Mouse (Mus musculus) gastrocnemius, postnatal 14 days (tissue): ENCODE results near the gene Slc35e1. TPM values are rescaled to one million over a fixed set of nuclear protein-coding genes. Genes with fewer than 3 reads are reported as not detected.

Experiments
- DNase-seq: peaks from one replicate; pipeline ENCODE4 v3.0.0; 2021; ENCODE audit warnings: mixed read lengths
- intact Hi-C: fragments of 180-260 bp; cut with DNase I; formaldehyde crosslinking; loops from one replicate; pipeline ENCODE4 v1.15.1; 2025; ENCODE audit warnings: low total_unique reads
- total RNA-seq, 2 experiments: library from RNA; stranded (reverse); gene quantifications; 2 replicates each; pipeline ENCODE4 v1.2.3; 2021

Slc35e1 gene
- total RNA-seq, 2 experiments from 2014 or later = 25.9 to 26.8 TPM

- intact Hi-C loops = loop anchor here (10.0 kb wide), 1 partner anchor 52 kb away; the partner anchor contains the start of gene Med26
- DNase-seq = peak; percentile 100
Observed at GRCm38 (mm10) chr8:72492622-72493081, 238 bp upstream of the Slc35e1 start.

- intact Hi-C loops = loop anchor here (10.0 kb wide), 1 partner anchor 54 kb away; the partner anchor contains the start of gene Med26
- DNase-seq = no peak
Observed at GRCm38 (mm10) chr8:72491017-72491416, 1.4 kb downstream of the Slc35e1 start.

- intact Hi-C loops = no loop called here
- DNase-seq = no peak
Observed at GRCm38 (mm10) chr8:72487014-72487413, 5.4 kb downstream of the Slc35e1 start.

- peak; percentile 42 for DNase-seq
- intact Hi-C loops = no loop called here
Observed at GRCm38 (mm10) chr8:72485456-72486199, 6.8 kb downstream of the Slc35e1 start.

GRCm38 (mm10) chr8:72474826-72475546 is 17.4 kb downstream of the Slc35e1 start, which contains the start of gene Cherp:
Gene Cherp, minus strand, starts transcription at chr8:72475226.
- intact Hi-C loops = no loop called here
- peak; percentile 97 for DNase-seq

- intact Hi-C loops = no loop called here
- no peak for DNase-seq
Observed at GRCm38 (mm10) chr8:72470684-72471083, 21.7 kb downstream of the Slc35e1 start.

- intact Hi-C loops = no loop called here
- no peak for DNase-seq
Observed at GRCm38 (mm10) chr8:72469984-72470383, 22.4 kb downstream of the Slc35e1 start.

- no peak for DNase-seq
- intact Hi-C loops = no loop called here
Observed at GRCm38 (mm10) chr8:72469243-72469642, 23.2 kb downstream of the Slc35e1 start.

- no peak for DNase-seq
- intact Hi-C loops = no loop called here
Observed at GRCm38 (mm10) chr8:72464211-72464610, 28.2 kb downstream of the Slc35e1 start.

- no peak for DNase-seq
- intact Hi-C loops = no loop called here
Observed at GRCm38 (mm10) chr8:72459881-72460533, 32.4 kb downstream of the Slc35e1 start.

- intact Hi-C loops = no loop called here
- no peak for DNase-seq
Observed at GRCm38 (mm10) chr8:72458457-72458856, 34.0 kb downstream of the Slc35e1 start.

GRCm38 (mm10) chr8:72457806-72458205 is 34.6 kb downstream of the Slc35e1 start:
- DNase-seq = no peak
- intact Hi-C loops = no loop called here

GRCm38 (mm10) chr8:72455317-72455716 is 37.1 kb downstream of the Slc35e1 start:
- DNase-seq = no peak
- intact Hi-C loops = no loop called here

- DNase-seq = no peak
- intact Hi-C loops = no loop called here
Observed at GRCm38 (mm10) chr8:72453904-72454303, 38.5 kb downstream of the Slc35e1 start.

- no peak for DNase-seq
- intact Hi-C loops = no loop called here
Observed at GRCm38 (mm10) chr8:72451516-72451915, 40.9 kb downstream of the Slc35e1 start.

GRCm38 (mm10) chr8:72445071-72445470 is 47.3 kb downstream of the Slc35e1 start:
- intact Hi-C loops = no loop called here

GRCm38 (mm10) chr8:72443994-72444350 is 48.4 kb downstream of the Slc35e1 start:
- no peak for DNase-seq
- intact Hi-C loops = no loop called here

More at GRCm38 (mm10) chr8:72445071-72445470, 47.3 kb downstream of the Slc35e1 start:
- DNase-seq = no peak

- peak; percentile 99 for DNase-seq
- intact Hi-C loops = no loop called here
Observed at GRCm38 (mm10) chr8:72443338-72443993, 48.9 kb downstream of the Slc35e1 start, which contains the start of the genes Calr3 and 1700030K09Rik. Gene Calr3, minus strand, starts transcription at chr8:72443870. Gene 1700030K09Rik, plus strand, starts transcription at chr8:72443880.

GRCm38 (mm10) chr8:72438248-72439015 is 54.0 kb downstream of the Slc35e1 start:
- intact Hi-C loops = no loop called here
- no peak for DNase-seq
